Mouse (Mus musculus): ENCODE results near the gene Bhlhe41.

Bhlhe41 gene

GRCm38 (mm10) chr6:145865289-145865885 is at the start of gene Bhlhe41:
Bhlhe41 (minus strand) TSS chr6:145865558.
- no peak for DNase-seq (ENCODE audit: low read depth, low spot score)

- no peak for DNase-seq (ENCODE audit: low read depth, low spot score)
These were observed 46.9 kb upstream of the Bhlhe41 start for GRCm38 (mm10) chr6:145912232-145912631.

GRCm38 (mm10) chr6:145910469-145911426 is 45.4 kb upstream of the Bhlhe41 start:
- DNase-seq (ENCODE audit: low read depth, low spot score): no peak

GRCm38 (mm10) chr6:145909943-145910342 is 44.6 kb upstream of the Bhlhe41 start:
- no peak for DNase-seq (ENCODE audit: low read depth, low spot score)

- DNase-seq (ENCODE audit: low read depth, low spot score): no peak
These were observed 40.9 kb upstream of the Bhlhe41 start for GRCm38 (mm10) chr6:145906096-145906890.

GRCm38 (mm10) chr6:145904616-145905015 is 39.3 kb upstream of the Bhlhe41 start:
- DNase-seq (ENCODE audit: low read depth, low spot score): no peak

GRCm38 (mm10) chr6:145904169-145904568 is 38.8 kb upstream of the Bhlhe41 start:
- DNase-seq (ENCODE audit: low read depth, low spot score): no peak

- DNase-seq (ENCODE audit: low read depth, low spot score): no peak
These were observed 29.4 kb upstream of the Bhlhe41 start for GRCm38 (mm10) chr6:145894669-145895342.

- DNase-seq (ENCODE audit: low read depth, low spot score): no peak
These were observed 28.1 kb upstream of the Bhlhe41 start for GRCm38 (mm10) chr6:145893366-145894021.

- DNase-seq (ENCODE audit: low read depth, low spot score): no peak
These were observed 27.3 kb upstream of the Bhlhe41 start for GRCm38 (mm10) chr6:145892381-145893265.

- no peak for DNase-seq (ENCODE audit: low read depth, low spot score)
These were observed 26.6 kb upstream of the Bhlhe41 start for GRCm38 (mm10) chr6:145891951-145892350.

- DNase-seq (ENCODE audit: low read depth, low spot score): no peak
These were observed 22.4 kb upstream of the Bhlhe41 start for GRCm38 (mm10) chr6:145887719-145888118.

GRCm38 (mm10) chr6:145886277-145886676 is 20.9 kb upstream of the Bhlhe41 start:
- no peak for DNase-seq (ENCODE audit: low read depth, low spot score)

- DNase-seq (ENCODE audit: low read depth, low spot score): no peak
These were observed 19.7 kb upstream of the Bhlhe41 start for GRCm38 (mm10) chr6:145885069-145885468.

GRCm38 (mm10) chr6:145883668-145884067 is 18.3 kb upstream of the Bhlhe41 start:
- no peak for DNase-seq (ENCODE audit: low read depth, low spot score)

- DNase-seq (ENCODE audit: low read depth, low spot score): no peak
These were observed 17.7 kb upstream of the Bhlhe41 start for GRCm38 (mm10) chr6:145883010-145883409.

GRCm38 (mm10) chr6:145880609-145881008 is 15.3 kb upstream of the Bhlhe41 start:
- no peak for DNase-seq (ENCODE audit: low read depth, low spot score)

GRCm38 (mm10) chr6:145876986-145877735 is 11.8 kb upstream of the Bhlhe41 start:
- DNase-seq (ENCODE audit: low read depth, low spot score): no peak

GRCm38 (mm10) chr6:145873354-145873753 is 8.0 kb upstream of the Bhlhe41 start:
- no peak for DNase-seq (ENCODE audit: low read depth, low spot score)

Data from brain, embryonic 18.5 days (tissue).